Mouse (Mus musculus) CH12.LX (cell line): ENCODE results near the gene Serpind1.

Experiments used
- BHLHE40 ChIP-seq: IDR thresholded peaks from 2 replicates; pipeline ENCODE4 v1.6.1; 2011; ENCODE audit warnings: mild to moderate bottlenecking, low read depth, low read length, improper control_type of control experiment
- CTCF ChIP-seq, 2 experiments: IDR thresholded peaks in 1 of 2; conservative IDR thresholded peaks in 1 of 2; 2 replicates each; pipeline ENCODE4 v1.5.1; 2011 to 2012; ENCODE audit warnings: low read depth in 2 of 2, low read length in 2 of 2, improper control_type of control experiment in 1 of 2, inconsistent platforms in 1 of 2, mild to moderate bottlenecking in 1 of 2, moderate library complexity in 1 of 2
- HCFC1 ChIP-seq: IDR thresholded peaks from 2 replicates; pipeline ENCODE4 v1.6.1; 2012; ENCODE audit warnings: low read depth, mild to moderate bottlenecking, inconsistent platforms, low read length, improper control_type of control experiment
- MYC ChIP-seq: IDR thresholded peaks from 2 replicates; pipeline ENCODE4 v1.6.1; 2011; ENCODE audit warnings: low read depth, mild to moderate bottlenecking, improper control_type of control experiment, low read length
- POLR2A ChIP-seq: IDR thresholded peaks from 2 replicates; pipeline ENCODE4 v1.6.1; 2011; ENCODE audit warnings: low read depth, mild to moderate bottlenecking, improper control_type of control experiment, low read length
- SIN3A ChIP-seq: IDR thresholded peaks from 2 replicates; pipeline ENCODE4 v1.6.1; 2012; ENCODE audit warnings: low read length, improper control_type of control experiment, inconsistent platforms
- SMC3 ChIP-seq: IDR thresholded peaks from 2 replicates; pipeline ENCODE4 v1.6.1; 2011; ENCODE audit warnings: low read depth, low read length, improper control_type of control experiment
- UBTF ChIP-seq: IDR thresholded peaks from 2 replicates; pipeline ENCODE4 v1.6.1; 2012; ENCODE audit warnings: low read depth, mild to moderate bottlenecking, inconsistent platforms, low read length, improper control_type of control experiment, moderate library complexity
- USF1 ChIP-seq: IDR thresholded peaks from 2 replicates; pipeline ENCODE4 v1.6.1; 2014; ENCODE audit warnings: low read depth, mild to moderate bottlenecking, inconsistent platforms, low read length, improper control_type of control experiment
- ZMIZ1 ChIP-seq: IDR thresholded peaks from 2 replicates; pipeline ENCODE4 v1.6.1; 2012; ENCODE audit warnings: low read depth, mild to moderate bottlenecking, inconsistent platforms, low read length, improper control_type of control experiment

DNA sequence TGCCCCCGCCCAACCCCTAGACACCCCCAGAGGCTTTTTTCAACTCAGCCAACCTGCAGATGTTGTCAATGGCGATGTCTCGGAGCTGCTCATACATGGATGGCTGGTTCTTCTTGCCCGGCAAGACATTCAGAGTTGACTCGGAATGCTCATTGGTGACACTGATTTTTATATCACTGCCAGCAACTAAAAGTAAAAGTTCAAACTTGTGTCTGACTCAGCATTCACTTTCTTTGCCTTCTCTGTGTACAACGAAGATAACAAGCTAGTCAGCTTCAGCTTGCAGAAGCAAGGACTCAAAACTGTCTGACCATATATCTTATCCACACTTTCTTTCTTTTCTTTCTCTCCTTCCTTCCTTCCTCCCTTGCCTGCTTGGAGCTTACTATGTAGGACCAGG lies 24.9 kb downstream of the Serpind1 start:
- TF ChIP-seq ZMIZ1 (no peak), MYC (no peak), HCFC1 (no peak), CTCF (conservative IDR thresholded peaks at IDR 0.05 in 1 of 2, IDR thresholded peaks at IDR 0.05 in 1 of 2; ENCODE audit: low read depth in 2 of 2, low read length in 2 of 2) (no peak), POLR2A (no peak), UBTF (no peak), SMC3 (no peak), USF1 (no peak), SIN3A (no peak), BHLHE40 (no peak)
